Mouse (Mus musculus): ENCODE measurements around the gene Ssr1.

DNA sequence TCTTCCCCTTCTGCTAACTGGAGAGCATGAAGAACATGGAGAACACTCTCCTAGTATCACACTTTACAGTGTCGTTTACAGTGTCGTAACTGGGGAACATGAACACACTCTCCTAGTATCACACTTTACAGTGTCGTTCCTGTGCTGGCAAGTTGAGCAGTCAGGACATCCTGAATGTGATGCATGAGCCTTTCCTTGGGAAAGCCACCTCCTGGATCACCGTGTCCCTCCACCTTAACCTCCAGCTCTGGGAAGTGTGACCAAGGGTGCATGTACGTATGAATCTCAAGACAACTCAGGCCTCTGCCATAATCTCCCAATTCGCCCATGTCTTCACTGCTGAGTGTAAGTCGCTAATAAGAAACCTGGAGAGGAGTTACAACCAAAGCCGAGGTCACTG, 4.3 kb downstream of the Ssr1 start:
- TF ChIP-seq EP300 (optimal IDR thresholded peaks at IDR 0.05) (no peak), CTCF (IDR thresholded peaks at IDR 0.05; ENCODE audit: low read depth) (no peak)
